8 mouse cellular contexts compared by ENCODE assay signal in the genomic region with DNA sequence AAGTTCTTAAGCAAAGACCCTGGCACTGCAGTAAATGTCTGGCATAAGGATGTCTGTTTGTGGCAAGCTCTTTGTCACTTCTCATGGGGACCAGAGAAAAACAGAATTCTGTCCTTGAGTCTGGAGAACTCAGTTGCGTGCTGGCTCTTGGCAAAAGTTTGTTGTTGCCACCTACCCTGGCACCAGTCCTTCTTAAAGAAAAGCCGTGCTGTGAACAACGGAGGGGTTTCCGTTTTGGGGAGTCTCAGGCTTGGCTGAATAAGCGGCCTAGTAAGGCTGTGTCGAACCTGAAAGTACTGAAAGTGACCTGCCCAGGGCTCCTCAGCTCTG. TPM values are rescaled to one million over a fixed set of nuclear protein-coding genes. Genes with fewer than 3 reads are reported as not detected.
DNase-seq lines count a peak whose midpoint lies in the region; ATAC-seq and TF ChIP-seq lines count a peak whose summit lies in the region.
"Had no signal": no experiment of that assay in that cellular context is flagged by ENCODE, and none has a peak within 500 bp of the region (broad histone marks: within the 10 kb centered on the region; RNA-seq: fewer than 3 reads in every experiment).

No protein-coding gene starts in this region.

- no peak for DNase-seq in hindbrain, embryonic 10.5 days (ENCODE audit: low spot score)
- DNase-seq in hindbrain, postnatal 0 days (ENCODE audit: low spot score) = no peak
- no peak for DNase-seq in right cerebral cortex, postnatal 4 days
- DNase-seq: kidney, postnatal 25 days had no signal

- 29% methylated on average over 6 of the region's 6 CpGs for WGBS in hindbrain, embryonic 10.5 days
- 45% methylated on average over 6 of the region's 6 CpGs for WGBS in hindbrain, postnatal 0 days
- WGBS in embryonic facial prominence, embryonic 13.5 days = 37% methylated on average over 6 of the region's 6 CpGs
- WGBS in limb, embryonic 15.5 days = 29% methylated on average over 6 of the region's 6 CpGs

- H3K36me3 ChIP-seq in hindbrain, embryonic 10.5 days = no peaks in the 10 kb centered on the region
- H3K36me3 ChIP-seq in hindbrain, postnatal 0 days (ENCODE audit: insufficient read depth, low read length) = no peaks in the 10 kb centered on the region
- no peaks in the 10 kb centered on the region; the same call in 1 of the 2 replicates for H3K36me3 ChIP-seq in ES-Bruce4 (ENCODE audit: control insufficient read depth, insufficient read depth, low read length, poor library complexity, severe bottlenecking)
- H3K36me3 ChIP-seq in embryonic facial prominence, embryonic 13.5 days = no peaks in the 10 kb centered on the region
- H3K36me3 ChIP-seq in limb, embryonic 15.5 days = no peaks in the 10 kb centered on the region

- no peak overlapping the region for H3K9ac ChIP-seq in hindbrain, postnatal 0 days (replicated peaks; ENCODE audit: low read length)
- peak overlapping the region; percentile 71 for H3K9ac ChIP-seq in ES-Bruce4 (ENCODE audit: low read depth, poor library complexity, severe bottlenecking)
- H3K9ac ChIP-seq in embryonic facial prominence, embryonic 13.5 days = no peak overlapping the region
- H3K9ac ChIP-seq in limb, embryonic 15.5 days = no peak overlapping the region

- no peak overlapping the region for H3K4me2 ChIP-seq in hindbrain, postnatal 0 days (ENCODE audit: low read depth, low read length)
- no peak overlapping the region for H3K4me2 ChIP-seq in embryonic facial prominence, embryonic 13.5 days
- no peak overlapping the region for H3K4me2 ChIP-seq in limb, embryonic 15.5 days

- TF ChIP-seq EP300 in ES-Bruce4 (IDR thresholded peaks at IDR 0.05; ENCODE audit: insufficient read depth, low read depth, low read length) = no peak

- H3K27ac ChIP-seq in hindbrain, embryonic 10.5 days = peak overlapping the region; percentile 88
- H3K27ac ChIP-seq in hindbrain, postnatal 0 days = no peak overlapping the region
- H3K27ac ChIP-seq in ES-Bruce4 (ENCODE audit: insufficient read depth, low read length) = peak overlapping the region; percentile 98
- peak overlapping the region; percentile 89 for H3K27ac ChIP-seq in embryonic facial prominence, embryonic 13.5 days
- H3K27ac ChIP-seq in limb, embryonic 15.5 days = peak overlapping the region; percentile 80

- no peaks in the 10 kb centered on the region for H3K9me3 ChIP-seq in hindbrain, embryonic 10.5 days
- no peaks in the 10 kb centered on the region for H3K9me3 ChIP-seq in hindbrain, postnatal 0 days (ENCODE audit: low read length)
- peaks cover 8% of the 10 kb centered on the region for H3K9me3 ChIP-seq in ES-Bruce4 (replicated peaks; ENCODE audit: control insufficient read depth, insufficient read depth, low read length, poor library complexity, severe bottlenecking)
- no peaks in the 10 kb centered on the region for H3K9me3 ChIP-seq in embryonic facial prominence, embryonic 13.5 days
- H3K9me3 ChIP-seq in limb, embryonic 15.5 days = no peaks in the 10 kb centered on the region

- TF ChIP-seq CTCF in hindbrain, postnatal 0 days (IDR thresholded peaks at IDR 0.05; ENCODE audit: low read depth) = no peak
- no peak for TF ChIP-seq CTCF in ES-Bruce4 (IDR thresholded peaks at IDR 0.05; ENCODE audit: low read depth, low read length)

- TF ChIP-seq POLR2A in ES-Bruce4 (IDR thresholded peaks at IDR 0.05; ENCODE audit: insufficient read depth, low read length) = no peak

- H3K4me1 ChIP-seq in hindbrain, embryonic 10.5 days (replicated peaks) = peaks cover 88% of the 10 kb centered on the region
- no peaks in the 10 kb centered on the region for H3K4me1 ChIP-seq in hindbrain, postnatal 0 days (ENCODE audit: insufficient read depth, low read length)
- peaks cover 8% of the 10 kb centered on the region for H3K4me1 ChIP-seq in ES-Bruce4 (ENCODE audit: control insufficient read depth, insufficient read depth, low read length)
- H3K4me1 ChIP-seq in embryonic facial prominence, embryonic 13.5 days = peaks cover 66% of the 10 kb centered on the region
- H3K4me1 ChIP-seq in limb, embryonic 15.5 days = peaks cover 58% of the 10 kb centered on the region

- ATAC-seq in hindbrain, postnatal 0 days = no peak
- no peak for ATAC-seq in embryonic facial prominence, embryonic 13.5 days (ENCODE audit: insufficient number of reproducible peaks, insufficient read depth, low FRiP score, low TSS enrichment, low read depth)
- no peak for ATAC-seq in limb, embryonic 15.5 days (ENCODE audit: insufficient number of reproducible peaks, low FRiP score, low TSS enrichment, low read depth)
- no peak for ATAC-seq in frontal cortex, adult (ENCODE audit: low TSS enrichment)

- H3K27me3 ChIP-seq in hindbrain, embryonic 10.5 days (ENCODE audit: insufficient read depth, poor library complexity, severe bottlenecking) = no peaks in the 10 kb centered on the region
- H3K27me3 ChIP-seq in hindbrain, postnatal 0 days (ENCODE audit: insufficient read depth, low read length) = no peaks in the 10 kb centered on the region
- H3K27me3 ChIP-seq in ES-Bruce4 (ENCODE audit: control insufficient read depth, insufficient read depth, low read length, poor library complexity, severe bottlenecking) = no peaks in the 10 kb centered on the region
- no peaks in the 10 kb centered on the region for H3K27me3 ChIP-seq in embryonic facial prominence, embryonic 13.5 days
- no peaks in the 10 kb centered on the region for H3K27me3 ChIP-seq in limb, embryonic 15.5 days

- H3K4me3 ChIP-seq in hindbrain, embryonic 10.5 days = no peak overlapping the region
- H3K4me3 ChIP-seq in hindbrain, postnatal 0 days (ENCODE audit: low read length) = no peak overlapping the region
- H3K4me3 ChIP-seq in ES-Bruce4 (ENCODE audit: low read depth, low read length) = no peak overlapping the region
- H3K4me3 ChIP-seq in embryonic facial prominence, embryonic 13.5 days = no peak overlapping the region
- no peak overlapping the region for H3K4me3 ChIP-seq in limb, embryonic 15.5 days

RNA-seq across cellular contexts. Expression of a gene that starts 24.0 kb away (rescaled TPM):
- polyA plus RNA-seq in hindbrain, embryonic 10.5 days (2016; fragmentation: Nextera tagmentation; extraction: Ambion mirVana) = 67.8 and 105 TPM in 2 replicates
- total RNA-seq in hindbrain, postnatal 0 days (2014; rRNA removed) = 10.7 and 11.3 TPM in 2 replicates
- polyA plus RNA-seq in hindbrain, postnatal 0 days (2015; fragmentation: Nextera tagmentation; extraction: Ambion mirVana) = 7.0 and 8.8 TPM in 2 replicates
- 89.3 and 93.2 TPM in 2 replicates for polyA plus RNA-seq in ES-Bruce4 (2011; ENCODE audit: insufficient read depth, insufficient read length, low read depth, missing spikeins)
- polyA plus RNA-seq in embryonic facial prominence, embryonic 13.5 days (2015; fragmentation: Nextera tagmentation; extraction: Ambion mirVana) = 53.7 and 59.4 TPM in 2 replicates
- polyA plus RNA-seq in limb, embryonic 15.5 days (2015; fragmentation: Nextera tagmentation; extraction: Ambion mirVana) = 41.8 and 43.2 TPM in 2 replicates
